Comparison of ENCODE assay signal across 23 mouse cellular contexts in genomic region chr14:55430255-55430654, GRCm38 (mm10).
"Had no signal": no experiment of that assay in that cellular context is flagged by ENCODE, and none has a peak within 500 bp of the region (broad histone marks: within the 10 kb centered on the region; RNA-seq: fewer than 3 reads in every experiment).

No protein-coding gene starts in this region.

- H3K9ac ChIP-seq: heart, embryonic 13.5 days; heart, embryonic 15.5 days; hindbrain, embryonic 13.5 days; hindbrain, embryonic 15.5 days; limb, embryonic 12.5 days; liver, embryonic 13.5 days; liver, embryonic 15.5 days had no signal

- H3K9me3 ChIP-seq: heart, embryonic 13.5 days; heart, embryonic 15.5 days; hindbrain, embryonic 13.5 days; hindbrain, embryonic 15.5 days; limb, embryonic 10.5 days; limb, embryonic 12.5 days; liver, embryonic 13.5 days; liver, embryonic 15.5 days had no signal

- H3K27ac ChIP-seq: heart, embryonic 13.5 days; heart, embryonic 15.5 days; hindbrain, embryonic 13.5 days; hindbrain, embryonic 15.5 days; hindbrain, postnatal 0 days; layer of hippocampus, adult 2 months; left cerebral cortex, adult 2 months; limb, embryonic 10.5 days; limb, embryonic 12.5 days; liver, embryonic 13.5 days; liver, embryonic 15.5 days had no signal

- H3K36me3 ChIP-seq: heart, embryonic 13.5 days; heart, embryonic 15.5 days; hindbrain, embryonic 13.5 days; hindbrain, embryonic 15.5 days; limb, embryonic 10.5 days; limb, embryonic 12.5 days; liver, embryonic 13.5 days; liver, embryonic 15.5 days had no signal

- ATAC-seq: hindbrain, postnatal 0 days; intestine, embryonic 16.5 days had no signal

- DNase-seq: gastrocnemius, postnatal 14 days; gastrocnemius, postnatal 36 days; heart, adult 18-20 months; heart, postnatal 14 days; heart, postnatal 36 days; kidney, adult 11 months; kidney, adult 8-10 months; kidney, postnatal 10 days; kidney, postnatal 25 days; kidney, postnatal 4 days; liver; liver, embryonic 13.5 days had no signal

- H3K4me3 ChIP-seq: heart, embryonic 13.5 days; heart, embryonic 15.5 days; hindbrain, embryonic 13.5 days; hindbrain, embryonic 15.5 days; layer of hippocampus, adult 2 months; left cerebral cortex, adult 2 months; limb, embryonic 10.5 days; limb, embryonic 12.5 days; liver, embryonic 13.5 days; liver, embryonic 15.5 days had no signal

- H3K4me1 ChIP-seq: hindbrain, embryonic 13.5 days; hindbrain, embryonic 15.5 days; limb, embryonic 10.5 days had no signal

- H3K27me3 ChIP-seq: heart, embryonic 13.5 days; heart, embryonic 15.5 days; hindbrain, embryonic 13.5 days; hindbrain, embryonic 15.5 days; limb, embryonic 12.5 days; liver, embryonic 13.5 days; liver, embryonic 15.5 days had no signal
